Mouse (Mus musculus): Measurements from ENCODE around the gene Zfp46.

DNA sequence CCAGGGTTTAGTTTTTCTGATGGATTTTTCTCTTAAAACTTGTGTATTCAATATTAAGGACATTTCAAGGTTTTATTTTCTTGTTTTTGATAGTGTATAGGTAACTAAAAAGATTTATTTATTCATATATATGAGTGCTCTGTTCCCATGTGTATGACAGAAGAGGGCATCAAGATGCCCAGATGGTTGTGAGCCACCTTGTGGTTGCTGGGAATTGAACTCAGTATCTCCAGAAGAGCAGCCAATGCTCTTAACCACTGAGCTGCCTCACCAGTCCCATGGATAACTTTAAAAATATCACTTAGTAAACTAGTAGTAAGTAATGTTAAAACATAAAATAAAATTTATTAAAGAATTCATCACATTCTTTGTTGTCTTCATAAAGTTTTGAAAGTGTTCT, 43.6 kb downstream of the Zfp46 start:
- TF ChIP-seq CTCF (IDR thresholded peaks at IDR 0.05; ENCODE audit: low read depth, low read length) (no peak), EP300 (IDR thresholded peaks at IDR 0.05; ENCODE audit: insufficient read depth, low read depth, low read length) (no peak), POLR2A (IDR thresholded peaks at IDR 0.05; ENCODE audit: insufficient read depth, low read length) (no peak)
